Mouse (Mus musculus) stomach, postnatal 0 days (tissue): ENCODE data around the gene Gtf2ird2.

Experiments used
- CTCF ChIP-seq: IDR thresholded peaks from 2 replicates; pipeline ENCODE4 v1.5.1; 2016; ENCODE audit warnings: antibody characterized with exemption, low read depth, mild to moderate bottlenecking, moderate library complexity
- EP300 ChIP-seq: optimal IDR thresholded peaks from 2 replicates; pipeline ENCODE3; 2016; ENCODE audit warnings: antibody characterized with exemption

- no peak for TF ChIP-seq CTCF
- TF ChIP-seq EP300: no peak
These were observed 50.4 kb downstream of the Gtf2ird2 start for GRCm38 (mm10) chr5:134234205-134234604.
